Mouse (Mus musculus): ENCODE measurements at regions not wholly inside any gene's neighbourhood (a gene's known extent, or its start where the extent isn't known, plus 50 kb on each side); places are given as distances from the start of the nearest gene placed in this dataset.
A peak's percentile ranks its signal among the peaks of the same experiment; 100 is the strongest.

GRCm38 (mm10) chr5:18916688-18917285 is 310.0 kb upstream of the Magi2 start:
- Histone ChIP-seq H3K27ac (no peak overlapping the region), H3K36me3 (no peaks in the 10 kb centered on the region)
- WGBS, result 45% methylated on average over 7 of the region's 7 CpGs

GRCm38 (mm10) chr5:18953875-18954474 is 272.9 kb upstream of the Magi2 start:
- Histone ChIP-seq H3K36me3 (no peaks in the 10 kb centered on the region), H3K4me1 (replicated peaks) (no peaks in the 10 kb centered on the region), H3K27ac (no peak overlapping the region), H3K4me3 (no peak overlapping the region), H3K9me3 (no peaks in the 10 kb centered on the region), H3K27me3 (ENCODE audit: insufficient read depth, poor library complexity, severe bottlenecking) (no peaks in the 10 kb centered on the region)
- WGBS, result 78% methylated on average over 4 of the region's 4 CpGs
- no peak for DNase-seq (ENCODE audit: low spot score)

More at GRCm38 (mm10) chr5:18916688-18917285, 310.0 kb upstream of the Magi2 start:
- peak; percentile 42 for DNase-seq (ENCODE audit: low spot score)
- H3K27me3 ChIP-seq (ENCODE audit: insufficient read depth, poor library complexity, severe bottlenecking), result no peaks in the 10 kb centered on the region
- H3K4me1 ChIP-seq (replicated peaks), result no peaks in the 10 kb centered on the region
- no peak overlapping the region for H3K4me3 ChIP-seq
- no peaks in the 10 kb centered on the region for H3K9me3 ChIP-seq
